Comparison of ENCODE assay signal across 15 mouse cellular contexts in genomic region chr11:101221306-101221986, GRCm38 (mm10). TPM values are rescaled to one million over a fixed set of nuclear protein-coding genes. Genes with fewer than 3 reads are reported as not detected.
DNase-seq lines count a peak whose midpoint lies in the region; TF ChIP-seq lines count a peak whose summit lies in the region.
"Had no signal": no experiment of that assay in that cellular context is flagged by ENCODE, and none has a peak within 500 bp of the region (broad histone marks: within the 10 kb centered on the region; RNA-seq: fewer than 3 reads in every experiment).

No protein-coding gene starts in this region.

- peaks cover 6% of the 10 kb centered on the region for H3K4me1 ChIP-seq in heart, adult 2 months (ENCODE audit: control insufficient read depth, insufficient read depth, low read length)
- peaks cover 9 to 20% of the 10 kb centered on the region in 2 experiments for H3K4me1 ChIP-seq in MEL (ENCODE audit: control insufficient read depth in 1 of 2, insufficient read depth in 2 of 2, low read length in 2 of 2)

- peaks cover 5% of the 10 kb centered on the region for H3K79me2 ChIP-seq in heart, adult 2 months (replicated peaks; ENCODE audit: control insufficient read depth, insufficient read depth, low read length)
- H3K79me2 ChIP-seq in MEL (ENCODE audit: control insufficient read depth, insufficient read depth, low read length, poor library complexity) = peaks cover 5% of the 10 kb centered on the region; the same call in 1 of the 2 replicates

- no peak for TF ChIP-seq POLR2A in heart, adult 2 months (IDR thresholded peaks at IDR 0.05; ENCODE audit: insufficient read depth, low read depth, low read length)
- no peak for TF ChIP-seq POLR2A in MEL (IDR thresholded peaks at IDR 0.05; ENCODE audit: control insufficient read depth in 1 of 2, insufficient read depth in 1 of 2, low read depth in 1 of 2, low read length in 2 of 2, poor library complexity in 1 of 2)

- intact Hi-C loops in heart, adult 2 months (cut with DNase I) = no loop called here

- H3K36me3 ChIP-seq in heart, adult 2 months (ENCODE audit: control insufficient read depth, insufficient read depth, low read length) = peaks cover 25% of the 10 kb centered on the region
- H3K36me3 ChIP-seq in MEL (ENCODE audit: control insufficient read depth in 1 of 2, insufficient read depth in 2 of 2, low read length in 2 of 2) = peaks cover 0 to 19% of the 10 kb centered on the region in 2 experiments; a peak in 2 of 4 replicates

- no peak for TF ChIP-seq RAD21 in MEL (IDR thresholded peaks at IDR 0.05; ENCODE audit: low read depth, low read length)

- H3K4me3 ChIP-seq in heart, adult 2 months = no peak overlapping the region
- H3K4me3 ChIP-seq in MEL (ENCODE audit: control insufficient read depth in 1 of 2, insufficient read depth in 1 of 2, low read depth in 2 of 2, low read length in 2 of 2) = peak overlapping the region in 1 of 2 experiments; percentile 12; a peak in 1 of 4 replicates
- H3K4me3 ChIP-seq: limb, embryonic 13.5 days had no signal

- TF ChIP-seq CTCF in heart, adult 2 months (IDR thresholded peaks at IDR 0.05) = no peak
- TF ChIP-seq CTCF in MEL (IDR thresholded peaks at IDR 0.05 in 2 of 3, conservative IDR thresholded peaks at IDR 0.05 in 1 of 3; ENCODE audit: control insufficient read depth in 1 of 3, insufficient read depth in 1 of 3, low read depth in 2 of 3, low read length in 3 of 3, poor library complexity in 1 of 3, severe bottlenecking in 1 of 3) = no peak

- no peak for TF ChIP-seq EP300 in heart, adult 2 months (IDR thresholded peaks at IDR 0.05; ENCODE audit: insufficient read depth, low read depth, low read length)
- TF ChIP-seq EP300 in MEL (IDR thresholded peaks at IDR 0.05; ENCODE audit: low read depth in 1 of 2, low read length in 2 of 2) = peak; percentile 54 to 91

- H3K9me3 ChIP-seq in MEL (replicated peaks; ENCODE audit: insufficient read depth, low read length) = no peaks in the 10 kb centered on the region
- H3K9me3 ChIP-seq: limb, embryonic 13.5 days had no signal

- no peak overlapping the region for H3K9ac ChIP-seq in heart, adult 2 months (ENCODE audit: low read depth, low read length)
- 0 out of 2 replicates have a peak overlapping the region, but pooled peaks have one; percentile 4 for H3K9ac ChIP-seq in MEL (ENCODE audit: control insufficient read depth, low read depth, low read length, poor library complexity, severe bottlenecking)
- H3K9ac ChIP-seq: limb, embryonic 13.5 days had no signal

- no peak for DNase-seq in heart, adult 2 months
- DNase-seq in heart, adult 8-10 months (ENCODE audit: low spot score) = no peak
- DNase-seq in layer of hippocampus, adult 11-12 months (ENCODE audit: low spot score) = peak; percentile 30
- no peak for DNase-seq in layer of hippocampus, postnatal 14 days (ENCODE audit: low spot score in 2 of 2)
- DNase-seq in MEL (ENCODE audit: low read depth, low spot score) = peak; percentile 76
- peak; percentile 50 to 57 for DNase-seq in kidney, postnatal 4 days
- DNase-seq in adrenal gland, postnatal 36 days = no peak
- DNase-seq in frontal cortex, postnatal 10 days (ENCODE audit: low spot score in 2 of 2) = no peak
- DNase-seq: cerebellum, postnatal 36 days; gastrocnemius, postnatal 10 days; lung, postnatal 14 days; spleen, adult 18-20 months; thymus, postnatal 36 days had no signal

- WGBS in heart, adult 2 months = 58% methylated on average over 8 of the region's 8 CpGs

- no peaks in the 10 kb centered on the region for H3K27me3 ChIP-seq in heart, adult 2 months (ENCODE audit: control insufficient read depth, insufficient read depth, low read length)
- H3K27me3 ChIP-seq in MEL (ENCODE audit: control insufficient read depth in 1 of 2, insufficient read depth in 2 of 2, low read length in 2 of 2) = no peaks in the 10 kb centered on the region
- H3K27me3 ChIP-seq: limb, embryonic 13.5 days had no signal

- peak overlapping the region; percentile 3; the same call in 1 of the 2 replicates for H3K27ac ChIP-seq in heart, adult 2 months
- peak overlapping the region; percentile 72 for H3K27ac ChIP-seq in MEL (ENCODE audit: control insufficient read depth, low read depth, low read length)
- H3K27ac ChIP-seq: limb, embryonic 13.5 days had no signal

TF ChIP-seq in MEL, 35 proteins besides CTCF, POLR2A, EP300 and RAD21:
- TF ChIP-seq SMC3 (IDR thresholded peaks at IDR 0.05; ENCODE audit: low read depth, low read length) = 0 out of 2 replicates have a peak, but pooled peaks have one; percentile 11
- peak; percentile 43 for TF ChIP-seq TCF12 (IDR thresholded peaks at IDR 0.05; ENCODE audit: low read depth, low read length)
- no peak for TF ChIP-seq HCFC1 (IDR thresholded peaks at IDR 0.05; ENCODE audit: low read depth, low read length)
- TF ChIP-seq MAZ (IDR thresholded peaks at IDR 0.05; ENCODE audit: low read depth, low read length) = no peak
- no peak for TF ChIP-seq CHD1 (IDR thresholded peaks at IDR 0.05; ENCODE audit: low read depth, low read length)
- peak; percentile 68 for TF ChIP-seq RCOR1 (IDR thresholded peaks at IDR 0.05; ENCODE audit: low read depth, low read length)
- peak; percentile 66; the same call in 1 of the 2 replicates for TF ChIP-seq SIN3A (IDR thresholded peaks at IDR 0.05; ENCODE audit: low read length)
- TF ChIP-seq ZNF384 (IDR thresholded peaks at IDR 0.05; ENCODE audit: low read depth, low read length) = peak; percentile 64
- peak; percentile 93 for TF ChIP-seq GATA1 (IDR thresholded peaks at IDR 0.05; ENCODE audit: low read depth, low read length)
- TF ChIP-seq ZMIZ1 (IDR thresholded peaks at IDR 0.05; ENCODE audit: low read depth, low read length) = no peak
- TF ChIP-seq MXI1 (IDR thresholded peaks at IDR 0.05; ENCODE audit: low read depth, low read length) = peak; percentile 50; the same call in 1 of the 2 replicates
- TF ChIP-seq TAL1 (IDR thresholded peaks at IDR 0.05; ENCODE audit: low read length) = peak; percentile 29; the same call in 1 of the 2 replicates
- peak; percentile 64; the same call in 1 of the 2 replicates for TF ChIP-seq ETS1 (IDR thresholded peaks at IDR 0.05; ENCODE audit: low read depth, low read length)
- peak; percentile 4; the same call in 1 of the 2 replicates for TF ChIP-seq MYC (IDR thresholded peaks at IDR 0.05; ENCODE audit: low read depth, low read length)

RNA-seq across cellular contexts. Expression of gene Ezh1, which starts 4.8 kb away (rescaled TPM):
- 10 to 100 TPM; 29.8 to 31.4 TPM for total RNA-seq in heart, adult 2 months (2021)
- 26.1 and 34.1 TPM in 2 replicates for polyA plus RNA-seq in heart, adult 2 months (2012; rRNA removed)
- 10 to 100 TPM; 28.6 to 37.3 (median 31.7) TPM for total RNA-seq in heart, adult 8-10 months (2022)
- 10 to 100 TPM; 38.2 to 40.0 TPM for total RNA-seq in layer of hippocampus, postnatal 14 days (2021)
- 5.0 and 6.3 TPM in 2 replicates for total RNA-seq in MEL (2012; rRNA removed)
- polyA plus RNA-seq in MEL (2012; ENCODE audit: insufficient read depth in 1 of 2, insufficient read length in 2 of 2, low read depth in 1 of 2, low replicate concordance in 2 of 2, missing spikeins in 1 of 2) = 1 to 10 TPM in 1 of 2 experiments, not detected in 1; 8.4 TPM
- 10 to 100 TPM; 30.0 to 37.7 TPM for total RNA-seq in adrenal gland, postnatal 36 days (2021)

RNA-seq across cellular contexts. Expression of gene Ramp2, which starts 24.4 kb away (rescaled TPM):
- 10 to 100 TPM; 89.1 to 90.3 TPM for total RNA-seq in heart, adult 2 months (2021)
- polyA plus RNA-seq in heart, adult 2 months (2012; rRNA removed) = 130 and 172 TPM in 2 replicates
- 10 to 100 TPM; 60.8 to 93.6 (median 83.9) TPM for total RNA-seq in heart, adult 8-10 months (2022)
- total RNA-seq in layer of hippocampus, postnatal 14 days (2021) = 10 to 100 TPM; 74.0 to 75.7 TPM
- 0.12 TPM in 1 of 2 replicates, not detected in the other for total RNA-seq in MEL (2012; rRNA removed)
- polyA plus RNA-seq in MEL (2012; ENCODE audit: insufficient read depth in 1 of 2, insufficient read length in 2 of 2, low read depth in 1 of 2, low replicate concordance in 2 of 2, missing spikeins in 1 of 2) = not detected
- 10 to 100 TPM; 39.5 to 61.8 TPM for total RNA-seq in adrenal gland, postnatal 36 days (2021)
- total RNA-seq: monocyte, adult 5-6 weeks had no signal

RNA-seq across cellular contexts. Expression of gene Vps25, which starts 32.1 kb away (rescaled TPM):
- total RNA-seq in heart, adult 2 months (2021) = 10 to 100 TPM; 82.5 to 90.1 TPM
- 83.2 and 96.8 TPM in 2 replicates for polyA plus RNA-seq in heart, adult 2 months (2012; rRNA removed)
- 100 to 1,000 TPM in 3 of 4 experiments, 10 to 100 TPM in 1; 88.4 to 109 (median 104) TPM for total RNA-seq in heart, adult 8-10 months (2022)
- 10 to 100 TPM; 72.3 to 80.9 TPM for total RNA-seq in layer of hippocampus, postnatal 14 days (2021)
- 68.4 and 75.5 TPM in 2 replicates for total RNA-seq in MEL (2012; rRNA removed)
- polyA plus RNA-seq in MEL (2012; ENCODE audit: insufficient read depth in 1 of 2, insufficient read length in 2 of 2, low read depth in 1 of 2, low replicate concordance in 2 of 2, missing spikeins in 1 of 2) = 100 to 1,000 TPM in 1 of 2 experiments, not detected in 1; 107 TPM
- 100 to 1,000 TPM in 1 of 2 experiments, 10 to 100 TPM in 1; 90.6 to 121 TPM for total RNA-seq in adrenal gland, postnatal 36 days (2021)

RNA-seq across cellular contexts. Expression of gene Wnk4, which starts 38.9 kb away (rescaled TPM):
- 10 to 100 TPM in 1 of 2 experiments, 1 to 10 TPM in 1; 9.2 to 12.6 TPM for total RNA-seq in heart, adult 2 months (2021)
- 12.1 and 13.9 TPM in 2 replicates for polyA plus RNA-seq in heart, adult 2 months (2012; rRNA removed)
- 10 to 100 TPM in 3 of 4 experiments, 1 to 10 TPM in 1; 7.6 to 16.6 (median 14.2) TPM for total RNA-seq in heart, adult 8-10 months (2022)
- 1 to 10 TPM; 6.9 to 9.4 TPM for total RNA-seq in layer of hippocampus, postnatal 14 days (2021)
- total RNA-seq in MEL (2012; rRNA removed) = 0.72 and 0.92 TPM in 2 replicates
- 1 to 10 TPM in 1 of 2 experiments, not detected in 1; 3.4 TPM for polyA plus RNA-seq in MEL (2012; ENCODE audit: insufficient read depth in 1 of 2, insufficient read length in 2 of 2, low read depth in 1 of 2, low replicate concordance in 2 of 2, missing spikeins in 1 of 2)
- total RNA-seq in adrenal gland, postnatal 36 days (2021) = 1 to 10 TPM; 1.5 to 2.5 TPM

RNA-seq across cellular contexts. Expression of gene Ccr10, which starts 46.2 kb away (rescaled TPM):
- total RNA-seq in heart, adult 2 months (2021) = not detected
- 0.14 TPM in 1 of 2 replicates, not detected in the other for polyA plus RNA-seq in heart, adult 2 months (2012; rRNA removed)
- under 1 TPM in 2 of 4 experiments, not detected in 2; 0.14 to 0.19 TPM for total RNA-seq in heart, adult 8-10 months (2022)
- total RNA-seq in layer of hippocampus, postnatal 14 days (2021) = under 1 TPM in 1 of 2 experiments, not detected in 1; 0.18 TPM
- not detected in 2 replicates for total RNA-seq in MEL (2012; rRNA removed)
- not detected for polyA plus RNA-seq in MEL (2012; ENCODE audit: insufficient read depth in 1 of 2, insufficient read length in 2 of 2, low read depth in 1 of 2, low replicate concordance in 2 of 2, missing spikeins in 1 of 2)
- under 1 TPM in 1 of 2 experiments, not detected in 1; 0.43 TPM for total RNA-seq in adrenal gland, postnatal 36 days (2021)
- total RNA-seq: gastrocnemius, postnatal 10 days had no signal

Comparison
In these comparisons a context has a peak if more than half of its experiments do, and no peak if none do; other contexts are left out.
1. DNase-seq: peak in layer of hippocampus, adult 11-12 months (single experiment), MEL (single experiment) and kidney, postnatal 4 days (2 of 2); none in heart, adult 2 months (0 of 2), heart, adult 8-10 months (single experiment), layer of hippocampus, postnatal 14 days (0 of 2), adrenal gland, postnatal 36 days (0 of 2) and frontal cortex, postnatal 10 days (0 of 2).
2. RNA of gene Ramp2, which starts 24.4 kb away (total RNA-seq): 89.1 to 90.3 TPM in heart, adult 2 months, 60.8 to 93.6 TPM in heart, adult 8-10 months, 74.0 to 75.7 TPM in layer of hippocampus, postnatal 14 days and 39.5 to 61.8 TPM in adrenal gland, postnatal 36 days; 0.12 TPM in MEL; every median in the first group is over 10 times any median in the second.